Mouse (Mus musculus) kidney, adult 2 months (tissue): ENCODE results near the gene Sgtb.

Source experiments
- CTCF ChIP-seq: fragments of 200-500 bp; conservative IDR thresholded peaks from 2 replicates; pipeline ENCODE4 v1.5.1; 2011; ENCODE audit warnings: low read depth, mild to moderate bottlenecking, control low read depth, low read length, moderate library complexity, mixed read lengths; ENCODE audit not compliant: insufficient read depth, insufficient read length
- POLR2A ChIP-seq: fragments of 200-500 bp; IDR thresholded peaks from one replicate; pipeline ENCODE4 v1.6.1; 2011; ENCODE audit warnings: low read depth, low read length, control low read depth

- TF ChIP-seq CTCF (no peak), POLR2A (no peak)
These were observed 40.3 kb upstream of the Sgtb start for GRCm38 (mm10) chr13:104069216-104069615.
